Mouse (Mus musculus): ENCODE measurements around the gene Kcnj9. TPM values are rescaled to one million over a fixed set of nuclear protein-coding genes. Genes with fewer than 3 reads are reported as not detected.
A peak's percentile ranks its signal among the peaks of the same experiment; 100 is the strongest.

The Kcnj9 gene
- polyA plus RNA-seq, 2 experiments = 0.01 TPM; not detected in 1

GRCm38 (mm10) chr1:172324725-172325124 is 4.4 kb downstream of the Kcnj9 start:
- peak; percentile 50 for ATAC-seq (ENCODE audit: low FRiP score, low read depth)
- peak; percentile 88 for DNase-seq (ENCODE audit: low spot score)
- Histone ChIP-seq H3K9me3 (ENCODE audit: control insufficient read depth, low read length) (0 out of 2 replicates have a peak, but pooled peaks cover 3% of the 10 kb centered on the region), H3K27ac (replicated peaks; ENCODE audit: low read depth, low read length) (no peak overlapping the region), H3K4me1 (ENCODE audit: control insufficient read depth, insufficient read depth, low read length) (peaks cover 3% of the 10 kb centered on the region; the same call in 1 of the 2 replicates), H3K9ac (ENCODE audit: low read depth, low read length, severe bottlenecking) (no peak overlapping the region), H3K4me2 (replicated peaks; ENCODE audit: low read depth, low read length, severe bottlenecking) (no peak overlapping the region), H3K27me3 (ENCODE audit: control insufficient read depth, insufficient read depth, low read length) (peaks cover 35% of the 10 kb centered on the region), H3K36me3 (ENCODE audit: control insufficient read depth, insufficient read depth, low read length) (peaks cover 7% of the 10 kb centered on the region), H3K4me3 (replicated peaks; ENCODE audit: low read length) (no peak overlapping the region)
- 7% methylated on average over 7 of the region's 7 CpGs for WGBS
- no peak for TF ChIP-seq POLR2A (IDR thresholded peaks at IDR 0.05; ENCODE audit: borderline replicate concordance, extremely low read depth, insufficient read depth, insufficient read length)

GRCm38 (mm10) chr1:172323801-172324359 is 5.2 kb downstream of the Kcnj9 start:
- no peak overlapping the region for H3K9ac ChIP-seq (ENCODE audit: low read depth, low read length, severe bottlenecking)
- H3K4me2 ChIP-seq (replicated peaks; ENCODE audit: low read depth, low read length, severe bottlenecking) = no peak overlapping the region
- H3K27me3 ChIP-seq (ENCODE audit: control insufficient read depth, insufficient read depth, low read length) = peaks cover 33% of the 10 kb centered on the region
- no peak overlapping the region for H3K27ac ChIP-seq (replicated peaks; ENCODE audit: low read depth, low read length)
- DNase-seq (ENCODE audit: low spot score) (no peak), ATAC-seq (ENCODE audit: low FRiP score, low read depth) (no peak)
- H3K36me3 ChIP-seq (ENCODE audit: control insufficient read depth, insufficient read depth, low read length) = peaks cover 14% of the 10 kb centered on the region
- H3K4me1 ChIP-seq (ENCODE audit: control insufficient read depth, insufficient read depth, low read length) = peaks cover 3% of the 10 kb centered on the region; the same call in 1 of the 2 replicates
- WGBS = 70% methylated on average over 6 of the region's 6 CpGs
- H3K4me3 ChIP-seq (replicated peaks; ENCODE audit: low read length) = no peak overlapping the region
- H3K9me3 ChIP-seq (ENCODE audit: control insufficient read depth, low read length) = 0 out of 2 replicates have a peak, but pooled peaks cover 3% of the 10 kb centered on the region
- TF ChIP-seq POLR2A (IDR thresholded peaks at IDR 0.05; ENCODE audit: borderline replicate concordance, extremely low read depth, insufficient read depth, insufficient read length) = no peak

- 0 out of 2 replicates have a peak, but pooled peaks cover 3% of the 10 kb centered on the region for H3K9me3 ChIP-seq (ENCODE audit: control insufficient read depth, low read length)
- H3K9ac ChIP-seq (ENCODE audit: low read depth, low read length, severe bottlenecking) = no peak overlapping the region
- H3K4me2 ChIP-seq (replicated peaks; ENCODE audit: low read depth, low read length, severe bottlenecking) = no peak overlapping the region
- H3K27me3 ChIP-seq (ENCODE audit: control insufficient read depth, insufficient read depth, low read length) = peaks cover 29% of the 10 kb centered on the region
- DNase-seq (ENCODE audit: low spot score) (no peak), ATAC-seq (ENCODE audit: low FRiP score, low read depth) (no peak)
- peaks cover 20% of the 10 kb centered on the region for H3K36me3 ChIP-seq (ENCODE audit: control insufficient read depth, insufficient read depth, low read length)
- H3K27ac ChIP-seq (replicated peaks; ENCODE audit: low read depth, low read length) = no peak overlapping the region
- peaks cover 3% of the 10 kb centered on the region; the same call in 1 of the 2 replicates for H3K4me1 ChIP-seq (ENCODE audit: control insufficient read depth, insufficient read depth, low read length)
- TF ChIP-seq POLR2A (IDR thresholded peaks at IDR 0.05; ENCODE audit: borderline replicate concordance, extremely low read depth, insufficient read depth, insufficient read length) = no peak
- H3K4me3 ChIP-seq (replicated peaks; ENCODE audit: low read length) = no peak overlapping the region
- 49% methylated on average over 5 of the region's 5 CpGs for WGBS
Measured at GRCm38 (mm10) chr1:172323298-172323697, 5.8 kb downstream of the Kcnj9 start.

GRCm38 (mm10) chr1:172322725-172323124 is 6.4 kb downstream of the Kcnj9 start:
- Histone ChIP-seq H3K9ac (ENCODE audit: low read depth, low read length, severe bottlenecking) (no peak overlapping the region), H3K4me1 (ENCODE audit: control insufficient read depth, insufficient read depth, low read length) (peaks cover 3% of the 10 kb centered on the region; the same call in 1 of the 2 replicates), H3K9me3 (ENCODE audit: control insufficient read depth, low read length) (0 out of 2 replicates have a peak, but pooled peaks cover 3% of the 10 kb centered on the region), H3K27ac (replicated peaks; ENCODE audit: low read depth, low read length) (no peak overlapping the region), H3K4me3 (replicated peaks; ENCODE audit: low read length) (no peak overlapping the region), H3K36me3 (ENCODE audit: control insufficient read depth, insufficient read depth, low read length) (peaks cover 26% of the 10 kb centered on the region), H3K4me2 (replicated peaks; ENCODE audit: low read depth, low read length, severe bottlenecking) (no peak overlapping the region), H3K27me3 (ENCODE audit: control insufficient read depth, insufficient read depth, low read length) (peaks cover 24% of the 10 kb centered on the region)
- no peak for DNase-seq (ENCODE audit: low spot score)
- WGBS = 59% methylated on average over 13 of the region's 13 CpGs
- no peak for TF ChIP-seq POLR2A (IDR thresholded peaks at IDR 0.05; ENCODE audit: borderline replicate concordance, extremely low read depth, insufficient read depth, insufficient read length)
- no peak for ATAC-seq (ENCODE audit: low FRiP score, low read depth)

- H3K27ac ChIP-seq (replicated peaks; ENCODE audit: low read depth, low read length) = no peak overlapping the region
- 31% methylated on average over 5 of the region's 5 CpGs for WGBS
- TF ChIP-seq POLR2A (IDR thresholded peaks at IDR 0.05; ENCODE audit: borderline replicate concordance, extremely low read depth, insufficient read depth, insufficient read length) = no peak
- DNase-seq (ENCODE audit: low spot score) = no peak
- no peak overlapping the region for H3K9ac ChIP-seq (ENCODE audit: low read depth, low read length, severe bottlenecking)
- H3K4me3 ChIP-seq (replicated peaks; ENCODE audit: low read length) = no peak overlapping the region
- H3K36me3 ChIP-seq (ENCODE audit: control insufficient read depth, insufficient read depth, low read length) = peaks cover 31% of the 10 kb centered on the region
- H3K4me1 ChIP-seq (ENCODE audit: control insufficient read depth, insufficient read depth, low read length) = no peaks in the 10 kb centered on the region
- ATAC-seq (ENCODE audit: low FRiP score, low read depth) = no peak
- no peaks in the 10 kb centered on the region for H3K9me3 ChIP-seq (ENCODE audit: control insufficient read depth, low read length)
- H3K27me3 ChIP-seq (ENCODE audit: control insufficient read depth, insufficient read depth, low read length) = no peaks in the 10 kb centered on the region
- no peak overlapping the region for H3K4me2 ChIP-seq (replicated peaks; ENCODE audit: low read depth, low read length, severe bottlenecking)
Measured at GRCm38 (mm10) chr1:172319921-172320411, 9.2 kb downstream of the Kcnj9 start.
